Mouse (Mus musculus): Measurements from ENCODE around the gene Itgad.

The Itgad gene

GRCm38 (mm10) chr7:128243921-128244320 is 89.7 kb downstream of the Itgad start:
- no peak for DNase-seq (ENCODE audit: low read depth)

DNA sequence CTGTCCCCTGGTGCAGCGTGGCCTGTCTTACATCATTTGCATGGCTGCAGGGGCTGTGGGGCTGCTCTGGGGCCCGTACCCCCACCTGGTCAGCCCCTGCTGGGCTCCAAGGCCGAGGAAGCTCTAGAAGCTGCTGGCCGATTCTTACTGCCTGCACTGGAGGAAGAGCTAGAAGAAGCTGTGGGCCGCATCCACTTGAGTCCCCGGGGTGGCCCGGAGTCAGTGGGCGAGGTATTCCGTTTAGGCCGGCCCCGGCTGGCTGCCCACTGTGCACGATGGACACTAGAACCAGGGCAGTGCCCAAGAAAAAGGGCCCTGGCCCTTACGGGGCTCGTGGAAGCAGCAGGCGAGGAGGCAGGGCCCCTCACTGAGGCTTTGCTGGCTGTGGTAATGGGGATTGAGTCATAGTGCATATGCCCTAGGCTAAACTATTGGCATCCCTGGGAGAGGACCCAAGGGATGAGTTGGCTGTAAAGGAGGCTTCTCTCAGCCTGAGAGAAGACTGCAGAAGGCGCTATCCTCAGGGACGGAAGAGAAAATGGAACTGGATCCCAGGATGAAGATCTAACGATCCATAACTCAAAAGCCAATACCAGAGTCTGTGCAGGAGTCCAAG is 90.3 kb downstream of the Itgad start:
- no peak for DNase-seq (ENCODE audit: low read depth)

DNA sequence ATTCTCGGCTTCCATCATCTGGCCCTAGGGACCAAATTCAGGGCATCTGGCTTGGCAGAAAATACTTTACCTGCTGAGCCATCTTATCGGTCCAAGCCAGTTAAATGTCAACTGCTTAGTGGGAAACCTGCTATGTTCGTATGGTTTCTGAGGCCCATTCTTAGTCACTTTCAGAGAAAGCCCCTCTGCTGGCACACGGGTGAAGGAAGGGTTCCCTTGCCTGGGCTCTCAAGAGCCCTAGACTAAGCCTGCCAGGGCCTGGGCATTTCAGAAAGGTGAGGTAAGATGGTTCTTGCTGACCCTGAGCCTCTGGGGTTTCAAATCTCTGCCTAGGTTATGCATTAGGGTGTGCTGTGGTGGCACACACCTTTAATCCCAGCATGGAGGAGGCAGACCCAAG is 91.4 kb downstream of the Itgad start:
- no peak for DNase-seq (ENCODE audit: low read depth)

- DNase-seq (ENCODE audit: low read depth): no peak
Observed at GRCm38 (mm10) chr7:128246496-128247391, 92.6 kb downstream of the Itgad start, which contains the start of gene Tgfb1i1. Tgfb1i1 (plus strand) TSS chr7:128246812.

GRCm38 (mm10) chr7:128247443-128247842 is 93.3 kb downstream of the Itgad start:
- DNase-seq (ENCODE audit: low read depth): peak; percentile 68

- no peak for DNase-seq (ENCODE audit: low read depth)
Observed at GRCm38 (mm10) chr7:128248081-128249042, 94.2 kb downstream of the Itgad start.

GRCm38 (mm10) chr7:128249998-128250397 is 95.8 kb downstream of the Itgad start:
- DNase-seq (ENCODE audit: low read depth): no peak

GRCm38 (mm10) chr7:128251946-128252345 is 97.8 kb downstream of the Itgad start:
- DNase-seq (ENCODE audit: low read depth): no peak

GRCm38 (mm10) chr7:128252609-128253008 is 98.4 kb downstream of the Itgad start:
- DNase-seq (ENCODE audit: low read depth): no peak

GRCm38 (mm10) chr7:128254978-128255377 is 100.8 kb downstream of the Itgad start:
- no peak for DNase-seq (ENCODE audit: low read depth)

GRCm38 (mm10) chr7:128255757-128256156 is 101.6 kb downstream of the Itgad start:
- no peak for DNase-seq (ENCODE audit: low read depth)

DNA sequence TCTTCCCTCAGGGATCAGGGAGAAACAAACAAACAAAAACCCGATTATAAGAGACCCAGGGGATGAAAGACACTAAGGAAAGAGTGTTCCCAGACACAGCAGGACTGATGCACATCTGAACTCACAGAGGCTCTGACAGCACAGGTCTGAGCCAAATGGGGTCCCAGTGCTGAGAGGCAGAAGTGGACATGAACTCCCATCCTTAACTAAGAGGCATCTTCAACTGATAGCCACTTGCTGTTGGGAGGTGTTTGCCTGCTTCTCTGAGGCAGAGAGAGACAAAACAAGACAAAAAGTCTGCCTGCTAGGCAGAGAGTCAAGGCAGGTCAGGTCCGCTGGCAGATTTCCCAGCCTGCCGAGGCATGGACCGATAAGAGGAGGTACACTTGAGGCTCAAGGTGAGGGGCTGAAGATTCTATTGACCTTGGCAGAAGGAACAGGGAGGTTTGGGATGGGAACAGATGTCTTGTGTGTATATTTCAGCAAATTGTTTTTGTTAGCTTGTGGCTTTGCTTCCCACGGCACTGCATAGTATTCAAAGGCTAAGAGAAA is 102.7 kb downstream of the Itgad start:
- DNase-seq (ENCODE audit: low read depth): no peak

DNA sequence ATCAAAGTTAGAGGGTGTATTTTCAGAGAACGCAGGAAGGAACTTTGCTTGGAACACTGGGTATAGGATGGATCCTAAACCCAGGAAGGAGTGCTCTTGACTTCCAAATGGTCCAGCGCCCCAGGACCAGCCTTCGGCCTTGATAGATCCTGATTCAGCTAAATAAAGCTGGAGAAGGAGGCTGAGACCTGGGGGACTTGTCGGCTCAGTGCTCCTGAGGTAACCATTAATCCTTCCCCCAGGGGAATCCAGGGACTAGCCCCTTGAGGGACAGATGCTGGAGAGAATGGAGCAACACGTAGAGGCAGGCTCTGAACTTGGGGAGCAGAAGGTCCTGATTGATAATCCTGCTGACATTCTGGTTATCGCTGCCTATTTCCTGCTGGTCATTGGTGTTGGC is 111.2 kb downstream of the Itgad start, which contains the start of gene Slc5a2:
Gene Slc5a2 (plus strand): TSS at position 247 of the 400 bp plus-strand sequence.
- DNase-seq (ENCODE audit: low read depth): no peak

DNA sequence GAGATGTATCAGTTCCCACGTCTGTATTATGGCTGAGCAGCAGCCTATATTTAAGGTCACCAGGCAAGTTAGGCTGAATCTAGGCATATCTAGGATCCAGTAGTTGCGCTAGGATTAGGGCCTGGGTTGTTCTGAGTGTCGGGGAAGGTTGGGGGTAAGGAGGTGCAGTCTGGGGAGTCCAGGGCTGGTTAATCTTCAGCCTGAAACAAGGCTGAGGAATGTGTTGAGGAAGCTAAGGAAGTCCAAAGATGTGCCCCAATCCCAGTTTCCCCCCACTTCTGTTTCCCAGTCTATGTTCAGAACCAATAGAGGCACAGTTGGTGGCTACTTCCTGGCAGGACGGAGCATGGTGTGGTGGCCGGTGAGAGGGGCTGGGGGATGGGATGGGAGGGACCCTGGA is 111.9 kb downstream of the Itgad start:
- DNase-seq (ENCODE audit: low read depth): no peak

- no peak for DNase-seq (ENCODE audit: low read depth)
Observed at GRCm38 (mm10) chr7:128267391-128267790, 113.2 kb downstream of the Itgad start.

DNA sequence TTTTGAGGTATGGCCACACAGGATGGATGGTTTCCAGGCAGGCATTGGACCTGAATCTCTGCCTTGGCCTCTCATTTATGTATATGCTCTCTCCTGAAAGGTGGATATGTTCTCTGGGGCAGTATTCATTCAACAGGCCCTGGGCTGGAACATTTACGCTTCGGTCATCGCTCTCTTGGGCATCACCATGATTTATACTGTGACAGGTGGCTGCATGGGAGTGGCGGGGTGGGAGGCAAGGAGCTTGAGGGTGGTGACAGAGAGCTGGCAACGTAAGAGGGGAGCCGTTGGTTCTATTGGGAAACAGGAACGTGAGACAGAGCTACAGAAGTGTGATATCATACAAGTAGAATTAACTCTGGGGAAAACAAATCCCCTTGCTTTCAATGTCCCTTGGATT is 113.6 kb downstream of the Itgad start:
- DNase-seq (ENCODE audit: low read depth): no peak

DNA sequence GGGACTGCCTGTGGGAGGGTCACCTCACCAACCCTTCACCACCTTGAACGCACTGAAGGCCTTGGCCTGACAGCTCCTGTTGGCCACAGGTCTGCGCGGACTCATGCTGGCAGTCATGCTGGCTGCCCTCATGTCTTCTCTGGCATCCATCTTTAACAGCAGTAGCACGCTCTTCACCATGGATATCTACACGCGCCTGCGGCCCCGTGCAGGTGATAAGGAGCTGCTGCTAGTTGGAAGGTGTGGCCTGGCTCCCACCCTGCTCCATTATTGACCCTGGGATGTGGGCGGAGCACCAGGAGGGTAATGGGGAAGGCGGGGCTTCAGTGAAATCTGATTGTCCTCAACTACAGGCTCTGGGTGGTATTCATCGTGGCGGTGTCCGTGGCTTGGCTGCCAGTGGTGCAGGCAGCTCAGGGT is 116.3 kb downstream of the Itgad start:
- no peak for DNase-seq (ENCODE audit: low read depth)

DNA sequence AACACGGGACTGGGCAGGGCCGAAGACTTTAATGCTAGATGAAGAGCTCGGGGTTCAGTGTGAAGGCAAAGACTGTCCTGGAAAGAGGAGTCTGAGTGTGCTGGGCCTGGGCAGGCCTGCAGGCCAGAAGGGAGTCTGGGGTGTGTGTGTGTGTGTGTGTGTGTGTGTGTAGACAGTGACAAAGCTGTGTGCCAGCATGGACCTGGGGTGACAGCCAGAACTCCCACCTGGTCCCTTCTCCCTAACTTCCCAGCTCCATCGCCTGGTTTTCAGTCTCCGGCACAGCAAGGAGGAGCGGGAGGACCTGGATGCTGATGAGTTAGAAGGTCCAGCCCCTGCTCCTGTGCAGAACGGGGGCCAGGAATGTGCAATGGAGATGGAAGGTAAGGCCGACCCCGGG is 117.3 kb downstream of the Itgad start:
- no peak for DNase-seq (ENCODE audit: low read depth)
